ENCODE assay signal across 17 mouse cellular contexts in the genomic region with DNA sequence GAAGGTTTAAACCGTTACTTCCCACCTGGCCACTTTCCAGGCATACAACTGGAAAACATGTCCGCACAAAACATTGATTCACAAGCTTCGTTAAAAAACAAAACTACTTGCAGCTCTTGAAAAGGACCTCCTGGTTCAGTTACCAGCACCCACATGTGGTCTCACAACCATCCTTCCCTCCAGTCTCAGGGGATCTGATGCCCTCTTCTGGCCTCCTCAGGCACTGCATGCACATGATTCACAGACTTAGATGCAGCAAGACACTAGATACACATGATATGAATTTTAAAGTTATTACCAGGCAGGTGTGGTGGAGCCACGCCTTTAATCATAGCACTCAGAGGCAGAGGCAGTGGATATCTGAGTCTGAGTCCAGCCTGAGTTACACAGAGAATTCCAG. TPM values are rescaled to one million over a fixed set of nuclear protein-coding genes. Genes with fewer than 3 reads are reported as not detected.
DNase-seq lines count a peak whose midpoint lies in the region; ATAC-seq and TF ChIP-seq lines count a peak whose summit lies in the region.
"Had no signal": no experiment of that assay in that cellular context is flagged by ENCODE, and none has a peak within 500 bp of the region (broad histone marks: within the 10 kb centered on the region; RNA-seq: fewer than 3 reads in every experiment).

No protein-coding gene starts in this region.

- no peak for ATAC-seq in midbrain, postnatal 0 days (ENCODE audit: low FRiP score)
- ATAC-seq: forebrain, embryonic 16.5 days; inflammation-experienced regulatory T-cells, adult 6 months; midbrain, embryonic 13.5 days had no signal

- H3K27ac ChIP-seq in kidney, adult 2 months (ENCODE audit: insufficient read depth, low read depth, low read length), result no peak overlapping the region
- no peak overlapping the region for H3K27ac ChIP-seq in midbrain, postnatal 0 days (ENCODE audit: low read depth, low read length)
- no peak overlapping the region for H3K27ac ChIP-seq in midbrain, embryonic 10.5 days (replicated peaks)
- H3K27ac ChIP-seq: midbrain, embryonic 13.5 days had no signal

- no peaks in the 10 kb centered on the region for H3K27me3 ChIP-seq in kidney, adult 2 months (replicated peaks; ENCODE audit: control insufficient read depth, insufficient read depth, low read length)
- H3K27me3 ChIP-seq in midbrain, postnatal 0 days (ENCODE audit: insufficient read depth, low read length), result no peaks in the 10 kb centered on the region
- H3K27me3 ChIP-seq in midbrain, embryonic 10.5 days (ENCODE audit: low read depth, poor library complexity, severe bottlenecking), result no peaks in the 10 kb centered on the region
- H3K27me3 ChIP-seq: midbrain, embryonic 13.5 days had no signal

- no peak overlapping the region for H3K4me3 ChIP-seq in kidney, adult 2 months (ENCODE audit: insufficient read depth, low read depth, low read length)
- H3K4me3 ChIP-seq in midbrain, postnatal 0 days (ENCODE audit: low read depth, low read length), result no peak overlapping the region
- no peak overlapping the region for H3K4me3 ChIP-seq in midbrain, embryonic 10.5 days
- H3K4me3 ChIP-seq: midbrain, embryonic 13.5 days had no signal

- H3K4me2 ChIP-seq in midbrain, postnatal 0 days (ENCODE audit: low read depth, low read length, poor library complexity, severe bottlenecking), result no peak overlapping the region
- H3K4me2 ChIP-seq: heart, embryonic 11.5 days; midbrain, embryonic 13.5 days had no signal

- DNase-seq in kidney, adult 2 months, result no peak
- DNase-seq in kidney, adult 9 months, result no peak
- no peak for DNase-seq in midbrain, postnatal 0 days (ENCODE audit: low spot score)
- no peak for DNase-seq in midbrain, embryonic 10.5 days (ENCODE audit: low spot score)
- DNase-seq in R1 (ENCODE audit: low read depth, low spot score), result peak; percentile 70
- no peak for DNase-seq in urinary bladder, postnatal 36 days (ENCODE audit: low spot score in 2 of 2)
- no peak for DNase-seq in embryo, embryonic 10.5 days (ENCODE audit: low spot score)
- DNase-seq: adrenal gland, postnatal 25 days; cerebellum, adult 9-10 months; heart, postnatal 4 days; kidney, postnatal 14 days; lung, postnatal 4 days; right cerebral cortex, adult 18-20 months had no signal

- no peaks in the 10 kb centered on the region for H3K36me3 ChIP-seq in kidney, adult 2 months (ENCODE audit: control insufficient read depth, insufficient read depth, low read length)
- no peaks in the 10 kb centered on the region for H3K36me3 ChIP-seq in midbrain, postnatal 0 days (ENCODE audit: insufficient read depth, low read length)
- H3K36me3 ChIP-seq in midbrain, embryonic 10.5 days, result peaks cover 39% of the 10 kb centered on the region

- no peaks in the 10 kb centered on the region for H3K9me3 ChIP-seq in midbrain, postnatal 0 days (ENCODE audit: low read length)
- peaks cover 6% of the 10 kb centered on the region; the same call in 1 of the 2 replicates for H3K9me3 ChIP-seq in midbrain, embryonic 10.5 days (replicated peaks)
- H3K9me3 ChIP-seq: midbrain, embryonic 13.5 days had no signal

- 0 out of 2 replicates have a peak, but pooled peaks have one; percentile 22 for TF ChIP-seq CTCF in kidney, adult 2 months (conservative IDR thresholded peaks at IDR 0.05; ENCODE audit: insufficient read depth, insufficient read length, low read depth, low read length)
- peak; percentile 40 for TF ChIP-seq CTCF in midbrain, postnatal 0 days (IDR thresholded peaks at IDR 0.05)

- no peaks in the 10 kb centered on the region for H3K4me1 ChIP-seq in kidney, adult 2 months (ENCODE audit: control insufficient read depth, insufficient read depth, low read length)
- H3K4me1 ChIP-seq in midbrain, postnatal 0 days (ENCODE audit: insufficient read depth, low read length), result no peaks in the 10 kb centered on the region
- no peaks in the 10 kb centered on the region for H3K4me1 ChIP-seq in midbrain, embryonic 10.5 days
- H3K4me1 ChIP-seq: midbrain, embryonic 13.5 days had no signal

- no peak for TF ChIP-seq POLR2A in kidney, adult 2 months (IDR thresholded peaks at IDR 0.05; ENCODE audit: low read depth, low read length)

- H3K9ac ChIP-seq in midbrain, postnatal 0 days (replicated peaks; ENCODE audit: low read length, poor library complexity, severe bottlenecking), result no peak overlapping the region
- H3K9ac ChIP-seq: midbrain, embryonic 13.5 days had no signal

- WGBS in kidney, adult 2 months, result 100% methylated on average over 4 of the region's 4 CpGs
- WGBS in midbrain, postnatal 0 days, result over 99% methylated on average over 4 of the region's 4 CpGs
- 93% methylated on average over 4 of the region's 4 CpGs for WGBS in midbrain, embryonic 10.5 days

RNA-seq across cellular contexts. Expression of gene Sec31a, which starts 21.1 kb away (rescaled TPM):
- 244 and 248 TPM in 2 replicates for polyA plus RNA-seq in kidney, adult 2 months (2012; rRNA removed)
- 148 and 227 TPM in 2 replicates for total RNA-seq in midbrain, postnatal 0 days (2014; rRNA removed)
- polyA plus RNA-seq in midbrain, postnatal 0 days (2015; fragmentation: Nextera tagmentation; extraction: Ambion mirVana), result 79.6 and 85.0 TPM in 2 replicates
- polyA plus RNA-seq in midbrain, embryonic 10.5 days (2016; fragmentation: Nextera tagmentation; extraction: Ambion mirVana), result 101 and 109 TPM in 2 replicates
